Mouse (Mus musculus) bone marrow, adult 2 months (tissue): ENCODE measurements around the gene Acadvl. TPM values are rescaled to one million over a fixed set of nuclear protein-coding genes. Genes with fewer than 3 reads are reported as not detected.
"Not testable (repeated sequence)": the region's sequence is repeated elsewhere in the genome, so short reads cannot be mapped to it uniquely, and the experiment has no call there.

Experiments
- H3K27ac ChIP-seq: fragments of 200-500 bp; 2 replicates; pipeline ENCODE4 v1.5.1; 2012; ENCODE audit warnings: low read depth, mild to moderate bottlenecking, control low read depth, inconsistent platforms, low read length; ENCODE audit not compliant: control insufficient read depth, poor library complexity, insufficient read depth
- H3K4me1 ChIP-seq: fragments of 200-500 bp; 2 replicates; pipeline ENCODE4 v1.6.1; 2011; ENCODE audit warnings: low read length; ENCODE audit not compliant: control insufficient read depth, insufficient read depth
- H3K4me3 ChIP-seq: fragments of 200-500 bp; replicated peaks from 2 replicates; pipeline ENCODE3; 2011; ENCODE audit warnings: mild to moderate bottlenecking, low read depth, low read length, control low read depth; ENCODE audit not compliant: control insufficient read depth
- CTCF ChIP-seq: fragments of 200-500 bp; IDR thresholded peaks from 2 replicates; pipeline ENCODE4 v1.5.1; 2011; ENCODE audit warnings: low read length, control low read depth; ENCODE audit not compliant: control insufficient read depth, insufficient read depth
- POLR2A ChIP-seq: fragments of 200-500 bp; IDR thresholded peaks from 2 replicates; pipeline ENCODE4 v1.6.1; 2011; ENCODE audit warnings: low read depth, mild to moderate bottlenecking, control low read depth, low read length, borderline replicate concordance; ENCODE audit not compliant: control insufficient read depth
- WGBS: fragments of 180-500 bp; shearing (Covaris S2); methylation state at CpG from one replicate; pipeline ENCODE4 v1.1.7; 2018; 5-methylcytosine and 5-hydroxymethylcytosine counted together
- polyA plus RNA-seq: library from polyadenylated mRNA; stranded (reverse); fragments of >200 nt; gene quantifications from 2 replicates; pipeline ENCODE4 v1.2.4, GENCODE M21; 2011; ENCODE audit warnings: low replicate concordance; ENCODE audit not compliant: missing spikeins, insufficient read depth, insufficient read length

Acadvl gene
- polyA plus RNA-seq, 1 experiment: 28.9 TPM

DNA sequence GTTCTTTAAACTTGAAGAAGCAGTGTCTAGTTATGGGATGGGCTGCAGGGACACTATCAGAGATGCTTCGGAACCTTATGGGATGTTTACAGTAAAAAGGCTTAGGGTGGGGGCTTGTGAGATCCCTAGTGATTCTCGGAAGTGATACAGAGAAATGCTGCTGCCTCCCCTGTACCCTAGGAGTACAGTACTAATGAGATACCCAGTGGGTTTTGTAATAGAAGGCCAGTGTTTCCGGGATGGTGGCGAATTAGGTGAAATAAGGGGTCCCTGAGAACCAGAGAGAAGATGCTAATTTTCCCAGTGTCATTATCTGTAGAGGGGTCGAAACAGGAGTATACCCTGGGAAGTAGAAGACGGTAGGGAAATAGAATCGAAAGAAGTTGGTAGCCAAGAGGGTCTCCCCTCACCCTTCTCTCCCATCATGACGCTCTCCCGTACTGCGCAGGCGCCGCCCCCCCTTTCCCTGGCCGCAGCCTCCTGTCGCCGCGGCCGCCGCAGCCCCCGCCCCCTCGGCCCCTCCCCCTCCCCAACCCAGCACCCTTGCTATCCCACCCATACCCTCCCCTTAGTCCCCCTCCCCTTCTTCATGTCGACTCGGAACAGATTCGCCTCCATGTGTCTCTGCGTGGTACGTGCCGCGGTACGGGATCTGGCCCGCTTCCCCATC is 8.4 kb upstream of the Acadvl start:
- H3K4me1 ChIP-seq: no peaks in the 10 kb centered on the region; the same call in 1 of the 2 replicates
- TF ChIP-seq CTCF (no peak), POLR2A (no peak)
- H3K4me3 ChIP-seq: no peak overlapping the region
- 48% methylated on average over 22 of the region's 29 CpGs for WGBS
- H3K27ac ChIP-seq: no peak overlapping the region

DNA sequence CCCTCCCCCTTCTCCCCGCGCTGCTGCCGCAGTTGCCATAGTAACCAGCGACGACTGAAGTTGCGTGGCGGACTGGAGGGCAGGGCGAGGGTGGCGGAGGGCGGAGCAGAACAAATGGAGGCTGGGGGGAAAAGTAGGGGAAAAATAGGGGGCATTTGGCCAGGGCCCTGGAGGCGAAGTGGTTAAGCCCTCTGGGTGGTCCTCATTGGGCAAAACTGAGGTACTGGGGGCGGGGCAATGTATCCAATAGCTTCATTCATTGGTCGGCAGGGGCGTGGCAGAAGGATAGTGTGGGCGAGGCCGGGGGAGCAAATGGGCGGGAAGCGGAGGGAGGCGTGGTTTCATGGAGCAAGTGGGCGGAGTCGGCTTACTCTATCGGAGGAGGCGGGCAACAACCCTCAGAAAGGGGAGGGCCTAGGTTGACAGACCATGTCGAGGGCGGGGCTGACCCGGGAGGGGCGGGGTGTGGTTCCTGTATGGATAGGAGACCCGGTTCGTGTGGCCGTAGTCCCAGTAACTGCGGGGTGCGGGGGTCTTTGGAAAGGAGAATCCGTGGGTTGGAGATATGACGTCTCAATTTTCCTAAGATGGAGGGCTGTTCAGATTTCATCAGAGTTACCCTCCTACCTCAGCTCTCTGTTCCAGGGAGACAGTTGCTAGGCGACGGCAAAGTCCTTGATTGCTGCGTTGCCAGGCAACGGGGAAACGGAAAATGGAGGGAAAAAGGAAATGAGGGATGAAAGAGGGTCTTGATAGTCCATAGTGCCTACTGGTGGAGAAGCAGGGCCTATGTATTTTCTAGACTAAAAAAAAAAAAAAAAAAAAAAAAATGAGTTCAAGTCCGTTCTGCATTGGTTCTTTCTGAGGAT is 6.3 kb upstream of the Acadvl start:
- WGBS: 4% methylated on average over 40 of the region's 40 CpGs
- Histone ChIP-seq H3K27ac (no peak overlapping the region), H3K4me3 (peak overlapping the region; percentile 65), H3K4me1 (no peaks in the 10 kb centered on the region; the same call in 1 of the 2 replicates)
- TF ChIP-seq POLR2A: no peak; the same call in 1 of the 2 replicates
- TF ChIP-seq CTCF: no peak

DNA sequence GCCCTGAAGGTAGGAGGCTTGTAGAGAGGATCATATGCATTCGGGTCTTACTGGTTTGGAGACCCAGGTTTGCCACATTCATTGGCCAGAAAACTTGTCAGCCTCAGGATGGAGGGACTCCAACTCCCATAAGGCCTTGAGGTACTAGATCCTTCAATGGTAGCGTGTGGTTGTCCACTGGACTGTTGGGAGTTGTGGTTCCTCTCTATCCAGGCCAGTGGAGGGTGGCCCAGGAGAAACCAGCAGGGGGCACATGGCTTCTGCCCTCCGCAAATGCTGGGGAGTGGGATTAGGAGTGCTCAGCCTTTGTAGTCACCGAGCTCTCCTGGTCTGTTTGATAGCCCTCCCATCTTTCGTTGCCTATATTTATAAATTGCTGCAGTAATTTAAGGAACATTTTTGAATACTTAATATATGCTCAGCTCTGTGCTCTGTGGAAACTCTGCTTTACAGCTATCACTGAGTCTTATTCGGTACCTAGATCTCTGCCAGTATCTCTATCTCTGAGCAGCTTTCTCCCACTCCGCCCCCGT is 5.6 kb upstream of the Acadvl start:
- Histone ChIP-seq H3K4me3 (peak overlapping the region; percentile 65), H3K27ac (no peak overlapping the region), H3K4me1 (no peaks in the 10 kb centered on the region; the same call in 1 of the 2 replicates)
- TF ChIP-seq POLR2A (no peak), CTCF (peak; percentile 56; the same call in 1 of the 2 replicates)
- WGBS: 0% methylated on average over 8 of the region's 8 CpGs

DNA sequence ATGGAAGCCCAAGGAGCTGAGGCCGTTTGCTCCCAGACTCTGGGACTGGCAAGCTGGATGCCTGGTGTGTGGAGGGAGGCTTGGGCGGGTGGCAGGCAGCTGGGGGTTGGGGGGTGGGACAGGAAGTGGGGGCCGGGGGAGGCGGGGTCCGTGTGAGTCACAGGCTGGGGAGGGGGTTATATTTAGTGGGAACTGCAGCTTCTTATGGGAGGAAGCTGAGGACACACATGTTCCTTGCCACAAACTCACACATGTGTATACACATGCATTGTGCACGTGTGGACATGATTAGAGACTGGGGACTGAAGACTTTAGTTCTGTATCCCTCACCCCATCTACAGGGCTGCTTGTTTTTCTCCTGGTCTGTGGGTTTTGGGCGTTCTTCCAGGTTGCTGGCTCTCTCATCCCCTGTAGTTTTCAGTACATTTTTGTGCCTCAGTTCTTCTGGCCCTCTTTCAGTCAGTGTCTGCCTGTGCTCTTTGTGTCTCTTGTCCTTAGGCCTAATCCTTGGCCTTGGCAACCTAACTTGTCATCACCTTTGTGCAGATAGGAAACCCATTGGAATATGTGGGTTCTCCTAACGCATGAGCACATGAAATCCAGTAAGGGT is 4.9 kb upstream of the Acadvl start:
- no peak for TF ChIP-seq CTCF
- no peak for TF ChIP-seq POLR2A
- WGBS: 18% methylated on average over 8 of the region's 8 CpGs
- H3K4me3 ChIP-seq: no peak overlapping the region
- H3K4me1 ChIP-seq: no peaks in the 10 kb centered on the region; the same call in 1 of the 2 replicates
- no peak overlapping the region for H3K27ac ChIP-seq

DNA sequence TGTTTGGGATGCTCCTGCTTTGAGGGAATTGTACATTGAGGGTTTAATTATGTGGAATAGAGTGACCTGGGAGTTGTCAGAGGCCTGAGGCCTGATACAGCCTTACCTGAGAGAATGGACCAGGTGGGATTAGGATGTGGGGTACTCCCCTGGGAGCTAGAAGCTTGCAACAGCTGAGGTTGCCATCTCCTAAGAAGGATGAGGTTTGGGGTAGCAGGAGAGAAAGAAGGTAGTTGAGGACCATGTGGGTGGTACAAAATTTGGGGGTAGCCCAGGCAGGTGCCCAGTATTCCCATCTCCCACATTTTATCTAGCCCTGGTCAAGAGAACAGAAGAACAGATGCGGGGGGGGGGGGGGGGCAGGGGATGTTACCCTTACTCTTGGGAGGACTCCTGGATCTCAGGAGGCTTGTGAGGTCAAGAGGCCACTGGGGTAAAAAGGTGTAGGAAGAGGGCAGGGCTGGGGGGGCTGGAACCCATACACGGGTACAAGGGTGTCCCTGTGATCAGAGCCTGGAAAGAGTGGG is 4.3 kb upstream of the Acadvl start:
- Histone ChIP-seq H3K4me3 (no peak overlapping the region), H3K27ac (no peak overlapping the region), H3K4me1 (no peaks in the 10 kb centered on the region; the same call in 1 of the 2 replicates)
- 20% methylated on average over 2 of the region's 2 CpGs for WGBS
- TF ChIP-seq CTCF (no peak), POLR2A (no peak)

DNA sequence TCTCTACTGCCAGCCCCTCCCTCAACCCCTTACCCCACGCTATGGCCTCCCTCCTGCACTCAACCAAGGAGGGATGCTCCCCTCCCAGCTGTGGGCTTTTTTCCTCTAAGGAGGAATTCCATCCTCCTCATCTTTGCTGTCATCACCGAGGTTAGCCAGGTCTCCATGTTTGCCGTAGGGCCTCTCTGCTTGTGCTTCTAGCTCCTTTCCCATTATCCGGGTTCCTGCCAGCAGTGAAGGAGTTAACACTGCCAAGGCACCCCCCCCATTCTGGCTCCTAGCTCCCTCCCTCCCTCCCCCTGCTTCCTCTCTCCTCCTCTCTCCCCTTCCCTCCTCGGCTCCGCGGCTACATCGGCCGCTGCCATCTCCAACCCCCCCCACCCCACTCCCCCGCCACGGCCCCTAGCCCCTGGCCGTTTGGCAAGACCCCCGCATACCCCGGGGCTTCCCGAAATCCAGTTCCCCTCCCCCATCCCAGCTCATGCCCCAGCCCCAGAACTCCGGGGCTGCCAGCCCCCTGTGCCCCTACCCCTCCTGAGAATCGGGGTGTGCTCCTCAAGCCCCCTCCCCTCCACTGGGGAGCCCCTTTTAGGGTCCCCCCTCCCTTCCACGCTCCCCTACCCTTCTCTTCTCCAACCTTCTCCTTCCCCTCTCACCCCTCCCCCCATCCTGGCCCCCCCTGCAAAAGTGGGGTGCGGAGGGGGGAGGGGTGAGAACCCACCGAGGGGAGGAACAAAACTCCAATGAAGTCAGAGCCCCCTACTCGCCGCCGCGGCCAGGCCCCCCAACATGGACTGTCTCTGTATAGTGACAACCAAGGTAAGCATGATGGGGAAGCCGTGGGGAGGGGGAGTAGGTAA is 3.1 kb upstream of the Acadvl start:
- Histone ChIP-seq H3K4me3 (peak overlapping the region; percentile 18), H3K27ac (no peak overlapping the region), H3K4me1 (peaks cover 1% of the 10 kb centered on the region; the same call in 1 of the 2 replicates)
- TF ChIP-seq CTCF (no peak), POLR2A (no peak)
- WGBS: 1% methylated on average over 25 of the region's 25 CpGs

DNA sequence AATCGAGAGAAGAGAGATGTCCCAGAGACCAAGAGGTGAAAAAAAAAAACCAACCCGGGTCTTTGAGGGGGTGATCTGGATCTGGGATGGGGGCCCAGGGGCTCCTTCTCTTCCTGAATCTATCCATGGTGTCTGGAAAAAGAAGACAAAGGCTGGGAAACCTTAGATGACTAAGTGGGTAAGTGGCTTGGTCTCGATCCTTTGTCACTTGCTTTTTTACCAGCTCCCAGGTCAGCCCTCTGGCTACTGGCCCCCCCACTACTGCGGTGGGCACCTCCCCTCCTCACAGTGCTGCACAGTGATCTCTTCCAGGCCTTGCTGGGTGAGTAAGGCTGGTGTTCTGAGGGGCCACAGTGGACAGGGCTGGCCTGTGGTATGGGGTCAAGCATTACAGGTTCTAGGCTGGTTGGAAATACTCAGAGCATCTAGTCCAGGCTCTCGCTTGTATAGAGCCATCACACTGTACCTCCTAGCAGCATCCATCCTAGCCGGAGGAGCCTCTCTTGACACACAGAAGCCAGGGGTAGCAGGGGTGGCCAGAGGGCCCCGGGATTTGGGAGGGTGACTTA is 2.1 kb upstream of the Acadvl start:
- Histone ChIP-seq H3K4me3 (no peak overlapping the region), H3K27ac (no peak overlapping the region), H3K4me1 (peaks cover 1% of the 10 kb centered on the region; the same call in 1 of the 2 replicates)
- 63% methylated on average over 7 of the region's 7 CpGs for WGBS
- TF ChIP-seq CTCF: no peak
- no peak for TF ChIP-seq POLR2A

DNA sequence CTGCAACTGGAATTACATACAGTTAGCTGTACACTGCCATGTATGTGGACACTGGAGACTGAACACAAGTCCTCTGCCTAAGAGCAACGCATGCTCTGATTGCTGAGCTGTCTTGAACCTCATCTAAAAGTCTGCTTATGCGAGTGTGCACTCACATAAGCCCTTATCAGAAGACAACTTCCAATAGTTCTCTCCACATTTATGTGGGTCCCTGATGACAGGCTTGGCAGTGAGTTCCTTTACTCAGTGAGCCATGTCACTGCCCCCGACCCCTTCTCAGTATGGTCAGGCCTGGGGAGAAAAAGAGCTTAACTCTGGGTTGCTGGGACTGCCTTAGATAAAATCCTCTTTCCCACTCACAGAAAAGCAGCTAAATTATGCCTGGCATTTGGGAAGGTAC is 1.5 kb upstream of the Acadvl start, which contains the start of gene Dlg4:
Gene Dlg4, plus strand, starts transcription at position 274 of the 400 bp plus-strand sequence.
- no peak for TF ChIP-seq CTCF
- no peak for TF ChIP-seq POLR2A
- Histone ChIP-seq H3K4me1 (peaks cover 1% of the 10 kb centered on the region; the same call in 1 of the 2 replicates), H3K27ac (no peak within 1 kb of the TSS)

DNA sequence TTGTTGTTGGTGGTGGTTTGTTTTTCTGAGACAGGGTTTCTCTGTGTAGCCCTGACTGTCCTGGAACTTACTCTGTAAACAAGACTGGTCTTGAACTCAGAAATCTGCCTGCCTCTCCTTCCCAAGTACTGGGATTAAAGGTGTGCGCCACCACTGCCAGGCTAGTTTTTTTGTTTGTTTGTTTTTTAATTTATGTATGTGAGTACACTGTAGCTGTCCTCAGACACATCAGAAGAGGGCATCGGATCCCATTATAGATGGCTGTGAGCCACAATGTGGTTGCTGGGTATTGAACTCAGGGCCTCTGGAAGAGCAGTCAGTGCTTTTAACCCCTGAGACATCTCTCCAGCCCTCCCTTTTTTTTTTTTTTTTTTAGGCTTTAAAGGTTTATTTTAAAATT is 966 bp upstream of the Acadvl start:
- not testable (repeated sequence) for H3K4me1 ChIP-seq, H3K27ac ChIP-seq, H3K4me3 ChIP-seq
- WGBS: 82% methylated on average over 2 of the region's 2 CpGs

More for the DNA sequence above, 1.5 kb upstream of the Acadvl start, which contains the start of gene Dlg4:
- WGBS: 75% methylated on average over 3 of the region's 3 CpGs
- H3K4me3 ChIP-seq: no peak within 1 kb of the TSS
